Mouse (Mus musculus): ENCODE data around the gene Exoc6. TPM values are rescaled to one million over a fixed set of nuclear protein-coding genes. Genes with fewer than 3 reads are reported as not detected.

Exoc6 gene
- polyA plus RNA-seq, 1 experiment from 2014 or later, result 21.7 TPM

DNA sequence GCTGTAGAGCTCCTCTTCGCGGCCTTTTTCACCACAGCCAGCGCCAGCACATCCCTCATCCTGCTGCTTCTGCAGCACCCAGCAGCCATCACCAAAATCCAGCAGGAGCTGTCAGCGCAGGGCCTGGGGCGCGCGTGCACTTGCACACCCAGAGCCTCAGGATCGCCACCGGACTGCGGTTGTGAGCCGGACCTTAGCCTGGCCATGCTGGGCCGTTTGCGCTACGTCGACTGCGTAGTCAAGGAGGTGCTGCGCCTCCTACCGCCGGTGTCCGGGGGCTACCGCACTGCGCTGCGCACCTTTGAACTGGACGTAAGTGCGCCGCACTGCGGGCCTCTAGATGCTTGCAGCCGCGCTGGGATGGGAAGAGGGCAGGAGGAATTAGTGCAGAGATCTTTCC, 140.5 kb downstream of the Exoc6 start:
- Histone ChIP-seq H3K36me3 (no peaks in the 10 kb centered on the region), H3K4me2 (peak overlapping the region; percentile 45), H3K27ac (ENCODE audit: poor library complexity, severe bottlenecking) (no peak overlapping the region), H3K9me3 (replicated peaks) (no peaks in the 10 kb centered on the region), H3K9ac (no peak overlapping the region), H3K4me3 (peak overlapping the region; percentile 13; the same call in 1 of the 2 replicates), H3K4me1 (replicated peaks) (peaks cover 24% of the 10 kb centered on the region), H3K27me3 (replicated peaks) (peaks cover 100% of the 10 kb centered on the region)
- ATAC-seq (ENCODE audit: insufficient number of reproducible peaks, low FRiP score), result no peak
- 10% methylated on average over 29 of the region's 29 CpGs for WGBS

DNA sequence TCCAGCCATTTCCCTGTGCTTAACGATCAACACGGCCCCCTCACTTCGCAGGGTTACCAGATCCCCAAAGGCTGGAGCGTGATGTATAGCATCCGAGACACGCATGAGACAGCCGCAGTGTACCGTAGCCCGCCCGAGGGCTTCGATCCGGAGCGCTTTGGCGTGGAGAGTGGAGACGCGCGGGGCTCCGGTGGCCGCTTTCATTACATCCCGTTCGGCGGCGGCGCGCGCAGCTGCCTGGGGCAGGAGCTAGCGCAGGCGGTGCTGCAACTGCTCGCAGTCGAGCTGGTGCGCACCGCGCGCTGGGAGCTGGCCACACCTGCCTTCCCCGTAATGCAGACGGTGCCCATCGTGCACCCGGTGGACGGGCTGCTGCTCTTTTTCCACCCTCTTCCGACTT, 142.7 kb downstream of the Exoc6 start:
- no peak overlapping the region for H3K27ac ChIP-seq (ENCODE audit: poor library complexity, severe bottlenecking)
- WGBS, result 2% methylated on average over 40 of the region's 40 CpGs
- H3K4me3 ChIP-seq, result peak overlapping the region; percentile 42
- H3K27me3 ChIP-seq (replicated peaks), result peaks cover 100% of the 10 kb centered on the region
- H3K9me3 ChIP-seq (replicated peaks), result no peaks in the 10 kb centered on the region
- H3K9ac ChIP-seq, result 0 out of 2 replicates have a peak overlapping the region, but pooled peaks have one; percentile 44
- ATAC-seq (ENCODE audit: insufficient number of reproducible peaks, low FRiP score), result no peak
- peaks cover 35% of the 10 kb centered on the region for H3K4me1 ChIP-seq (replicated peaks)
- H3K4me2 ChIP-seq, result peak overlapping the region; percentile 72
- no peaks in the 10 kb centered on the region for H3K36me3 ChIP-seq

DNA sequence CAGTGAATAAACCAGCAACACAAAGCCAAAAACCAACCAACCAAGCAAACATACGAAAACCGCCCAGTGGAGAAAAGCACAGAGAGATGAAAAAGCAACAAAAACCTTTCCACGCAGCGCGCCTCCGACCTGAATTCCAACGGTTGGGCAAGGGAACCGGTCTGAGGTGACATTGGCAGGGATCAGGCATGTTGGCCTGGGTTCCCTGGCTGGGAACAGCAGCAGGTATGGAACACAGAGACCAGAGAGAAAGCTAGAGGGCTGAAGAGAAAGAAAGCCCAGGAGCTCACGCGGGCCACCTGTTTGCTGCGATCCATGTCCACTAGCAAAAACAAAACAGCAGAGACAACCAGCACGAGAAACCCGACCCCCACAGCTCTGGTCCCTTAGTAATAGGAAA, 144.9 kb downstream of the Exoc6 start:
- Histone ChIP-seq H3K4me2 (no peak overlapping the region), H3K27ac (ENCODE audit: poor library complexity, severe bottlenecking) (no peak overlapping the region), H3K36me3 (no peaks in the 10 kb centered on the region), H3K4me3 (no peak overlapping the region), H3K27me3 (replicated peaks) (peaks cover 100% of the 10 kb centered on the region), H3K4me1 (replicated peaks) (peaks cover 47% of the 10 kb centered on the region), H3K9ac (no peak overlapping the region), H3K9me3 (replicated peaks) (no peaks in the 10 kb centered on the region)
- ATAC-seq (ENCODE audit: insufficient number of reproducible peaks, low FRiP score), result no peak
- WGBS, result 52% methylated on average over 13 of the region's 13 CpGs

DNA sequence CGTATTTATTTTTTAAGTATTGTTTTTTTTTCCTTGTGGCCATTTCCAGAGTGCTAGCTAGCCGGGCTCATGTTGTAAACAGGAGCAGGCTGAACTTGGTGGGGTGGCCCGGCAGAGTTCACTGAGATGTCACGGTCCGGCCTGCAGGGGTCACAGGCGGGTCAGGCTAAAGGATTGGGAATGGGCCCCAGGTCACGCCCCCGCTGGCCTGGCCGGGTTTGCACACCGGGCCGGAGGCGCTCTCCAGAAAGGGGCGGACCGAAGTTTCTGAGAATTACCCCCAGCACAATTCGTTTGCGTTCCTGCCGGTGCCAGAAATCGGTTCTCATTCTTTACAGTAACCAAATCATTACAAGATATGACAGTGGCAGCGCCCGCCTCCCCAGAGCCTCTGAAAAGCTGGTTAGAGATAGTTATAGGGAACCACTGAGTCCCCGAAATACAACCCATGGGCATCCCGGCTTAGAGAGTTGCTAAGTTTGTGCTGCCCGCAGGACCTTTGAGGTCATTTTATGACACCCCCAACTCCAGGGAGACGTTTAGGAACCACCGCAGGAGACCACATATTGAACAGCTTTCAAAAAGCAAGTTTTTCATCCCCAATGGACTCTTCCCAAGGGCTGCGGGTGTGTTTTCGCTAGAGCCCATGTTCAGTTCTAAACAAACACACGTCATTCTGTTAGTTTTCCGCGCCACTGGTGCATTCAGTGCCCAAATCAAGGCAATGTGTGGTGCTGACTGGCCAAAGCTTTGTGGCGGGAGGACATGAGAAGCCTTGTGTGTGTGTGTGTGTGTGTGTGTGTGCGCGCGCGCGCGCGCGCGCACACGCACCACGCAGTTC, 145.8 kb downstream of the Exoc6 start:
- no peaks in the 10 kb centered on the region for H3K9me3 ChIP-seq (replicated peaks)
- H3K36me3 ChIP-seq, result no peaks in the 10 kb centered on the region
- no peak overlapping the region for H3K9ac ChIP-seq
- H3K27me3 ChIP-seq (replicated peaks), result peaks cover 100% of the 10 kb centered on the region
- H3K4me2 ChIP-seq, result peak overlapping the region; percentile 88
- ATAC-seq (ENCODE audit: insufficient number of reproducible peaks, low FRiP score), result no peak
- WGBS, result 3% methylated on average over 42 of the region's 42 CpGs
- H3K4me3 ChIP-seq, result peak overlapping the region; percentile 49
- H3K27ac ChIP-seq (ENCODE audit: poor library complexity, severe bottlenecking), result no peak overlapping the region
- H3K4me1 ChIP-seq (replicated peaks), result peaks cover 44% of the 10 kb centered on the region

DNA sequence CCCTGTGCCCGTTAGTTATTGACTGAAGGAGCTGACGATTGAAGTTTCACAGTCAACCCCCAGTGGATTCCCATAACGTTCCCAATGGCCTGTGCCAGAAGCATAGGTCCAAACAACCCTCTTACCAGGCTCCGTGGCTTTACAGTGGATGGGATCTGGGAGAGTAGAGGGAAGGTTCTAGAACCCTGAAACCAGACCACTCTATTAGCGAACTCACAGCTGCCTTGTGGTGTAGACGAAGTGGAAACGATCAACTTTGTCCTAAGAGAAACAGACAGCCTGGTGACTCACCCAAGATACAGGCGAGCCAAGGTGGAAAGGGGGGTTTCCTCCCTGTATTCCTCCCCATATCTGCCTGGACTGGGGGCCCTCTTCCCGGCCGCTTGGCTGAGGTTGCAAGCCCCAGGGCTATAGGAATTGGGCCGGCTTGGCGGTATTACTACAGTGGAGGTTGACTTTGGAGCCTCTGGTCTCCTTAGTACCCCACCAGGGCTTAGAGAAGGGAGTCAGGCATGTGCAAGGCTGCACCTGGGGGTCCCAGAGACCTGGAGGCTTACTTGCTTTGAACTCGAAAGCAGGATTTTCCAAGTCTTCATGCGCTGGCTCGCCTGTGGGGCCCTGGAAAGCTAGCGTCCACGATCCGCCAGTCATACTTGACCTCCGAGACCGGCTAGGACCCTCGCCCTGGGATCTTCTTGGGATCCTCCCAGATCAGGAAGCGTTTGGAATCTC, 146.6 kb downstream of the Exoc6 start:
- H3K27me3 ChIP-seq (replicated peaks), result peaks cover 95% of the 10 kb centered on the region
- no peak overlapping the region for H3K9ac ChIP-seq
- H3K4me1 ChIP-seq (replicated peaks), result peaks cover 44% of the 10 kb centered on the region
- no peaks in the 10 kb centered on the region for H3K36me3 ChIP-seq
- H3K4me2 ChIP-seq, result peak overlapping the region; percentile 88
- H3K4me3 ChIP-seq, result peak overlapping the region; percentile 49
- 2% methylated on average over 22 of the region's 22 CpGs for WGBS
- ATAC-seq (ENCODE audit: insufficient number of reproducible peaks, low FRiP score), result no peak
- no peaks in the 10 kb centered on the region for H3K9me3 ChIP-seq (replicated peaks)
- H3K27ac ChIP-seq (ENCODE audit: poor library complexity, severe bottlenecking), result no peak overlapping the region

DNA sequence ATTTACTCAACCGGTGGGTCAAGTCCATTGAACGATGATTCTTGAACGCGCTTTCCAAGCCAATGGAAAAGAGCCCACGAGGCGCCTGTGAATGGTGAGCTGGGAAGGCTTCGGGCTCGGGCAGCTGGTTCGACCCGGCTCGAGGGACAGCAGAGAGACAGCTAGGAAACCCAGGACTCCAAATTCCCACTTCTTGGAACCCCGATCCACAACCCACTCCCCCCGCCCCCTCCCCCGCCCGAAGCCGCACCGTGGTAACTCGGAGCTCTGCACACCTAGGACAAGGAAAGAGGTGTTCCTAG, 147.1 kb downstream of the Exoc6 start:
- peak overlapping the region; percentile 88 for H3K4me2 ChIP-seq
- WGBS, result under 1% methylated on average over 18 of the region's 18 CpGs

DNA sequence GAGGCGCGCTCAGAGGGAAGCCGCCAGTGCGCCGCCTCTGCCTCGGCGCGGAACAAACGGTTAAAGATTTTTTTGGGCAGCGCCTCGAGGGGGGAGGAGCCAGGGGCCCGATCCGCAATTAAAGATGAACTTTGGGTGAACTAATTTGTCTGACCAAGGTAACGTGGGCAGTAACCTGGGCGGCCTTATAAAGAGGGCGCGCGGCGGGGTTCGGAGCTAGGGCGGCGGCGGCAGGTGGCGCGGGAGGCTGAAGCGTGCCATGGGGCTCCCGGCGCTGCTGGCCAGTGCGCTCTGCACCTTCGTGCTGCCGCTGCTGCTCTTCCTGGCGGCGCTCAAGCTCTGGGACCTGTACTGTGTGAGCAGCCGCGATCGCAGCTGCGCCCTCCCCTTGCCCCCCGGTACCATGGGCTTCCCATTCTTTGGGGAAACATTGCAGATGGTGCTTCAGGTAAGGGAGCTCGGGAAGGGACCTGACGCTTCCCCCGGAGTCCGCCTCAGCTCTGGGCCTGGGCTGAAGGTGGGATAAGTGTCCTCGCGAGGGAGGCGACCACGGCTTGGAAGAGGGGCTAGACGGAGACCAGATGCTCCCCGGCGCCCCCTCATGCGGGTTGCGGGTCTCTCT, 147.5 kb downstream of the Exoc6 start, which contains the start of gene Cyp26a1:
Cyp26a1 (plus strand) TSS at position 148 of the 622 bp plus-strand sequence.
- Histone ChIP-seq H3K4me1 (replicated peaks) (peaks cover 47% of the 10 kb centered on the region), H3K36me3 (no peaks in the 10 kb centered on the region), H3K9me3 (replicated peaks) (no peaks in the 10 kb centered on the region), H3K4me2 (peak within 1 kb of the TSS; percentile 88), H3K27ac (ENCODE audit: poor library complexity, severe bottlenecking) (no peak within 1 kb of the TSS), H3K27me3 (replicated peaks) (peaks cover 95% of the 10 kb centered on the region), H3K4me3 (peak within 1 kb of the TSS; percentile 49), H3K9ac (no peak within 1 kb of the TSS; the same call in 1 of the 2 replicates)
- no peak for ATAC-seq (ENCODE audit: insufficient number of reproducible peaks, low FRiP score)
- under 1% methylated on average over 51 of the region's 51 CpGs for WGBS

More for the DNA sequence above, 147.1 kb downstream of the Exoc6 start:
- Histone ChIP-seq H3K4me3 (peak overlapping the region; percentile 49), H3K9ac (no peak overlapping the region), H3K4me1 (replicated peaks) (peaks cover 47% of the 10 kb centered on the region), H3K36me3 (no peaks in the 10 kb centered on the region), H3K9me3 (replicated peaks) (no peaks in the 10 kb centered on the region), H3K27me3 (replicated peaks) (peaks cover 95% of the 10 kb centered on the region), H3K27ac (ENCODE audit: poor library complexity, severe bottlenecking) (no peak overlapping the region)
- no peak for ATAC-seq (ENCODE audit: insufficient number of reproducible peaks, low FRiP score)

DNA sequence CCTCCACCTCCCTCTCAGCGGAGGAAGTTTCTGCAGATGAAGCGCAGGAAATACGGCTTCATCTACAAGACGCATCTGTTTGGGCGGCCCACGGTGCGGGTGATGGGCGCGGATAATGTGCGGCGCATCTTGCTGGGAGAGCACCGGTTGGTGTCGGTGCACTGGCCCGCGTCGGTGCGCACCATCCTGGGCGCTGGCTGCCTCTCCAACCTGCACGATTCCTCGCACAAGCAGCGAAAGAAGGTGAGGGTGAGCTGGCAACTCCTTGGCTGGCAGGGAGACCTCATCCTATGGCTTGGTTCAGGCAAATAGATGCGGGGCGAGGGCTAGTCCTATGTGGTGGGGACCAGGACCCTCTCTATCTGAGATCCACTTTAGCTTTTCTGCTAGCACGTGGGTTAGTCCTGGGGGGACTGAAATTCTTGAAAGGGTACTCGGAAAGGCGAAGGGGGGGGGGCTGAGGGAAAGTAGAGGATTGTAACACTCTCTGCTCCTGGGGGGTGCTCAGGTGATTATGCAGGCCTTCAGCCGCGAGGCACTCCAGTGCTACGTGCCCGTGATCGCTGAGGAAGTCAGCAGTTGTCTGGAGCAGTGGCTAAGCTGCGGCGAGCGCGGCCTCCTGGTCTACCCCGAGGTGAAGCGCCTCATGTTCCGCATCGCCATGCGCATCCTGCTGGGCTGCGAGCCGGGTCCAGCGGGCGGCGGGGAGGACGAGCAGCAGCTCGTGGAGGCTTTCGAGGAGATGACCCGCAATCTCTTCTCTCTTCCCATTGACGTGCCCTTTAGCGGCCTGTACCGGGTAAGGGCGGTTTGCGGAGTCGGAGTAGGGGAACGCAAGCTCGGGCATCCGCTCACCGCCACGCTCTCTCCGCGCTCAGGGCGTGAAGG, 148.3 kb downstream of the Exoc6 start:
- H3K4me3 ChIP-seq, result peak overlapping the region; percentile 49
- no peaks in the 10 kb centered on the region for H3K9me3 ChIP-seq (replicated peaks)
- H3K27ac ChIP-seq (ENCODE audit: poor library complexity, severe bottlenecking), result no peak overlapping the region
- no peak overlapping the region for H3K9ac ChIP-seq
- 1% methylated on average over 63 of the region's 63 CpGs for WGBS
- peak overlapping the region; percentile 88 for H3K4me2 ChIP-seq
- peaks cover 95% of the 10 kb centered on the region for H3K27me3 ChIP-seq (replicated peaks)
- H3K4me1 ChIP-seq (replicated peaks), result peaks cover 40% of the 10 kb centered on the region
- no peaks in the 10 kb centered on the region for H3K36me3 ChIP-seq
- ATAC-seq (ENCODE audit: insufficient number of reproducible peaks, low FRiP score), result no peak

DNA sequence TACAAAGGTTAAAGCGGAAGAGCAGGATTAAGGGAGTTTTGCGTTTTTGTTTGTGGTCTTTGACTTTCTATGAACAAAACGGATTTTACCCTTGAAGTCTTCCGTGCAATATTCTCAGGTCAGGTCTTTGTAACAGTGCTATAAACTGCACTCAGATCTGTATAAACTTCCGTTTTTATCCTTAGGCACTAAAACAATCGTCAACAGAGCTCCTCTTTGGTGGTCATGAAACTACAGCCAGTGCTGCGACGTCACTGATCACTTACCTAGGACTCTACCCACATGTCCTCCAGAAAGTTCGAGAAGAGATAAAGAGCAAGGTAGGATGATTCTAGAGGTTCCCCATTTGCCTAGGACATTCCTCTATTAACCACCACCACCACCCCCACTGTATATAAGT, 149.5 kb downstream of the Exoc6 start:
- H3K36me3 ChIP-seq, result no peaks in the 10 kb centered on the region
- peaks cover 85% of the 10 kb centered on the region for H3K27me3 ChIP-seq (replicated peaks)
- no peak for ATAC-seq (ENCODE audit: insufficient number of reproducible peaks, low FRiP score)
- no peak overlapping the region for H3K4me3 ChIP-seq
- H3K9ac ChIP-seq, result no peak overlapping the region
- H3K27ac ChIP-seq (ENCODE audit: poor library complexity, severe bottlenecking), result no peak overlapping the region
- H3K4me1 ChIP-seq (replicated peaks), result peaks cover 40% of the 10 kb centered on the region
- no peaks in the 10 kb centered on the region for H3K9me3 ChIP-seq (replicated peaks)
- H3K4me2 ChIP-seq, result no peak overlapping the region
- 21% methylated on average over 9 of the region's 9 CpGs for WGBS

DNA sequence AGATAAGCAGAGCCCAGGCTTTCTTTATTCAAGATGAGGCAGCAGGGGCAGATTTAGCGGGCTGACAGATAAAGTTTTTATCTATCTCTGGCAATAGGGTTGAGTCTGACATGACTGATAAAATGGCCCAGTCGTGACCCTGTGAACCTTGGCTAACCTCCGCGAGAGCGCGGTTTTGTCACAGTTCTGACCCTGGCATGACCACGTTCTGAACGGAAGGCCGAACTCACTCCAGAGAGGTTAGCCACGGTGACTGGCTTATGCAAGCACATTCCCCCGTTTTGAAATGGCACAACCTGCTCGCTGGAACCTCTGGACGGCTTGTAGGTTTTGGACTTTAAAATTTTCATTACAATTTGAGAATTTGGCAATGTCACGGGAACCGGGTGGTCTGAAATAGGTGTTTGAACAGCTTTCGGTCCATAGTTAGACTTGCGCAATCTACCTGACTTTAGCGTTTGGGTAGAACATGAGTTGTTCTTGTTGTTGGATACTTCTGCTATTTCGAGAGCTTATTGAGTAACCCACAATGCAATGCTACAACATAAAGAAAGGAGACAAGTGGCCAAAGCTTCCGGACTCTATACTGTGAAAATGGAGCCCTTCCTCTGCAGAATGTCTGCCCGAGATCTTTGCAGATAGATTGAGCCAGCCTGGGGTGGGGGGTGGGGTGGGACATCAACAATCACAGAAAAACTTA, 152.3 kb downstream of the Exoc6 start:
- no peak overlapping the region for H3K4me3 ChIP-seq
- no peak for ATAC-seq (ENCODE audit: insufficient number of reproducible peaks, low FRiP score)
- H3K4me1 ChIP-seq (replicated peaks), result peaks cover 21% of the 10 kb centered on the region
- no peak overlapping the region for H3K27ac ChIP-seq (ENCODE audit: poor library complexity, severe bottlenecking)
- peaks cover 73% of the 10 kb centered on the region for H3K27me3 ChIP-seq (replicated peaks)
- 42% methylated on average over 21 of the region's 21 CpGs for WGBS
- H3K9me3 ChIP-seq (replicated peaks), result no peaks in the 10 kb centered on the region
- H3K9ac ChIP-seq, result no peak overlapping the region
- no peak overlapping the region for H3K4me2 ChIP-seq
- no peaks in the 10 kb centered on the region for H3K36me3 ChIP-seq

All from heart, embryonic 12.5 days (tissue).